Mouse (Mus musculus) CD4-positive, CD25-positive, alpha-beta regulatory T cell, adult 2 months (primary cell): ENCODE data around the gene Gm17304.
A peak's percentile ranks its signal among the peaks of the same experiment; 100 is the strongest.

Source experiments
- DNase-seq: peaks from one replicate; pipeline ENCODE4 v3.0.0-alpha.2; 2012; ENCODE audit warnings: low read depth, low spot score

Gene Gm17304

GRCm38 (mm10) chr5:106608798-106609197, at the start of gene Gm17304:
TSS of gene Gm17304 (plus strand) at chr5:106609098.
- DNase-seq, result no peak

GRCm38 (mm10) chr5:106560631-106561498, 48.0 kb upstream of the Gm17304 start:
- DNase-seq, result no peak

- DNase-seq, result no peak
Measured at GRCm38 (mm10) chr5:106561499-106561822, 47.4 kb upstream of the Gm17304 start.

DNA sequence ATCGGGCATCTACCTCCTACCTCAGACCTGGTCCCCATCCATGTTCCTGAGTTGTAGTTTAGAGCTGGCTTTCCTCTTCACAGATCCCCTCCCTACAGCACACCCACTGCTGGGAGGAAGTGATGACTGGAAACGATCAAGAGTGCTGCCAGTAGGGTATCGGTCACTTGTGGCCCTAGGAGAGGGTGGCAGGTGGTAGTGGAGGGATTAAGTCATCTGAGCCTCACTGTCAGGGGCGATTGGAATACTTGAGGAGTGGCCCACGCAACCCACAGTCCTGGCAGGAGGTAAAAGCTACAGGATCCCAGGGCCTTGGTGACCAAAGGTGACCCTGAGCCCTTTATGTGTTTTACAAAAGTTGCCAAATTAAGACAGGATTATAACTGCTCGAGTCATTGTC, 42.9 kb upstream of the Gm17304 start:
- no peak for DNase-seq

DNA sequence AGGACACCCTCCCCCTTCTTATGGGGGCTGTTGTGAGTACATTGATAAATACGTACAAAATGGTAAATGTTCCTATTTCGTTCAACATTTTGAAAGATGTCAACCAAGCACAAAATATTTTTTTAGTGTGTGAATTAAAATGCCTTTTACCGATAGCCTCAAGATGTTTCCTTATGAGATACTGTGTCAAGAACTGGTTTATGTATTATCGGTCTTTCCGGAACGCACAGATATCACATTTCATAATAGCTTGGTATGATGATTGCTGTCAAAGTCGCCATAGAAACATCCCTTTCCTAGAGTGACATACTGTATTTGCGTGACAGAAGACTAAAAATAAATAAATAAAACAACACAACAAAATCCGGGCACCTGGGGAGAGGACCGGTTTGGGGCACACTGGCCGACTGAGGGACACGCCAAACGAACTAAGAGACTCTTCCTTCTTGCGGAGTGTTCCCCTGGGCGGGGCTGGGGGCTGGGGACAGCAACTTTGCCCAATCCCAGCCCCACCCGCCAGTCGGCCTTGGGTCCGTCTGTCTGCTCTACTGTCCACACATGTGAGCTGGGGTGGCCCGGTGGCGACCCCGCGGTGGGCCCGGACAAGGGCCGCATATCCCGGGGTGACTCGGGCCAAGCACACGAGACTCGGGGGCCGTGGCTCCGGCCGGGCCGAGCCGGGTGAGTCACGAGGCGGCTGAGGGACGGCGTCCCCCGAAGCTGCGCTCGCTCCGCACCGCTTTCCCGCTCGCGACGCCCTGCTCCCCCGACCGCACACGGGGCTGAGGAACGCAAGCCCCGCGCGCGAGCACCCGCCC, 34.9 kb upstream of the Gm17304 start:
- DNase-seq, result peak; percentile 14

- peak; percentile 75 for DNase-seq
Measured at GRCm38 (mm10) chr5:106574560-106574946, 34.3 kb upstream of the Gm17304 start.

- DNase-seq, result no peak
Measured at GRCm38 (mm10) chr5:106575098-106575497, 33.8 kb upstream of the Gm17304 start.

- no peak for DNase-seq
Measured at GRCm38 (mm10) chr5:106577237-106577888, 31.5 kb upstream of the Gm17304 start.

- DNase-seq, result no peak
Measured at GRCm38 (mm10) chr5:106580943-106581342, 28.0 kb upstream of the Gm17304 start.

DNA sequence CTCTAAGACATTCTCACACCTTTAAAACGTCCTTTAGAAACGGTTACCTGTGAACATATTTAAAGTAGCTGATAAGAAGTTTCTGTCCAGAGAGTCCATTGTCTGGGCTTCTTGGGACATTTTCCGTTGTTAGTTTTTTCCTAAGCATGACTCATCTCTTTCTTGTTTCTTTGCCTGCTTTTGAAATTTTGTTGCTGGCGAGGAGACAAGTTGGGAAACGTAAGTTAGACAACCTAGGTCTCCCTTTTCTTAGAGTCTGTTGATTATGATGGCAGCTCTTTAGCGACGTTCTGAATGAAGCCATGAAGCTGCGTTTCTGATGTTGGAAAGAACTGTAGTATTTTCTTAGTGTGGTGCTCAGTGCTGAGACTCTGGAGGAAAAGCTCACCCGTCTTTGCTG, 19.9 kb upstream of the Gm17304 start:
- DNase-seq, result no peak

DNA sequence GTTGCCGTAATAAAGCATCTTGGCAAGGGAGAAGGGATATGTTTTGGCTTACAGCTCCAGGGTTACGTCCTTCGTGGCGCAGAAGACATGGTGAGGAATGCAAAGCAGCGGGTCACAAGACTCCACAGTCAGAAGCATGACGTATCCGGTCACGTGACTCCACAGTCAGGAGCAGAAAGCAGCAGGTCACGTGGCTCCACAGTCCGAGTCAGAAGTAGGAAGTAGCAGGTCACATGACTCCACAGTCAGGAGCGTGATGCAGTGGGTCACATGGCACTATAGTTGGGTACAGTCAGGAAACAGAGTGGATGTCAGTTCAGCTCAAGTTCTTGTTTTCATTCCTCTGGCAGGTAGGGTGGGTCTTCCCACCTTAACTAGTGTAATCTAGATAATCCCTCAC, 19.2 kb upstream of the Gm17304 start:
- no peak for DNase-seq

GRCm38 (mm10) chr5:106590686-106591085, 18.2 kb upstream of the Gm17304 start:
- no peak for DNase-seq

GRCm38 (mm10) chr5:106594388-106594787, 14.5 kb upstream of the Gm17304 start:
- DNase-seq, result no peak

- no peak for DNase-seq
Measured at GRCm38 (mm10) chr5:106597472-106597871, 11.4 kb upstream of the Gm17304 start.

DNA sequence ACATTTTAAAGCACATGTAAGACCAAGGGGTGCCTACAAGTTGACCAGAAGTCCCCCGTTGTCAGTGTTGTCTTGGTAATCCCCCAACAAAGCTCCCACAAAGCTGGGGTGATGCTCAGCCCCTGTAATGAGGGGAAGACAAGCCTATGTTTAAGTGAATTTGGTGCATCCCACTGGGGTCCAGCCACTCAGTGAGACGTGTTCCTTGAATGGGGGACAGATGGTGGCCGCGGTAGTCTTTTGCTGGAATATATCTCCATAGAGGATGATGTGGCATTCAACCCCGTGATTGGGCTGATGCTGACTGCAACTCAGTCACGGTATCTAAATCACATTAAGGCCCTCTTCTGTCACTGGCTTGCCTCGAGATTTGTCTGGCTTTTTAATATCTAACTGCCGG, 9.4 kb upstream of the Gm17304 start:
- DNase-seq, result no peak

DNA sequence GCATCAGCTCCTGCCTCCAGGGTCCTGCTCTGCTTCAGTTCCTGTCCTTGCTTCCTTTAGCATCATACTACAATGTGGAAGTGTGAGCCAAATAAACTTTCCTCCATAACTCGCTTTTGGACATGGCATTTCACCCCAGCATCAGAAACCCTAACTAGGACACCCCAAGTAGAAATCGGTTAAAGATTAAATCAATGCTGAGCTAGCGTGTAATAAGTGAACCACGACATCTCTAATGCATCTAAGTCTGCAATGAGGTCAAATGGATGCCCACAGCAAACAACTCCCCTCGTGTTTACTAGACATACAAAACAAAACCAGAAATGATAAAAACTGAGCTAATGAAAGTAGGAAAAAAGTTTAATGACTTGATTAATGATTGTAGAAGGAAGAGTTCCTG, 4.5 kb upstream of the Gm17304 start:
- no peak for DNase-seq

- DNase-seq, result no peak
Measured at GRCm38 (mm10) chr5:106605096-106605495, 3.8 kb upstream of the Gm17304 start.

- DNase-seq, result no peak
Measured at GRCm38 (mm10) chr5:106607081-106607480, 1.8 kb upstream of the Gm17304 start.

GRCm38 (mm10) chr5:106612151-106612550, 3.3 kb downstream of the Gm17304 start:
- DNase-seq, result no peak

- no peak for DNase-seq
Measured at GRCm38 (mm10) chr5:106614570-106614969, 5.7 kb downstream of the Gm17304 start.

DNA sequence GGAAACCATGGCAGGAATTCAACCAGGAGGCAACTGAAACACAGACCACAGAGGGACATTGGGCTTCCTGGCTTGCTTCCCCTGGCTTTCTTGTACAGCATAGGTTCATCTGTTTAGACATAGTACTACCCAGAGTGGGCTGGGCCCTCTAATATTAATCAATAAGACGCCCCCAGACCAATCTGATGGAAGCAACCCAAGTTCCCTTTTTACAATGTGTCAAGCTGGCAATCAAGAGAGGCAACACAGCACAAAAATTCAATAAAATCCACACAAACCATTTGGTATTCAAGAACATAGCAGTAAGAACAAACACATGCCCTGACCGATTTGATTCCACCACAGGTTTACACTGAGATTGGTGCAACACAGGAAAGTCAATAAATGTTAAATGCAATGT, 6.1 kb downstream of the Gm17304 start:
- DNase-seq, result no peak

- no peak for DNase-seq
Measured at GRCm38 (mm10) chr5:106620446-106620845, 11.5 kb downstream of the Gm17304 start.
